ENCODE assay signal across 13 mouse cellular contexts in genomic region chr7:73506852-73507251, GRCm38 (mm10). TPM values are rescaled to one million over a fixed set of nuclear protein-coding genes. Genes with fewer than 3 reads are reported as not detected.
DNase-seq lines count a peak whose midpoint lies in the region; ATAC-seq and TF ChIP-seq lines count a peak whose summit lies in the region.
"Had no signal": no experiment of that assay in that cellular context is flagged by ENCODE, and none has a peak within 500 bp of the region (broad histone marks: within the 10 kb centered on the region; RNA-seq: fewer than 3 reads in every experiment).

No protein-coding gene starts in this region.

- no peak for TF ChIP-seq POLR2A in brain, embryonic 14.5 days (IDR thresholded peaks at IDR 0.05; ENCODE audit: borderline replicate concordance, extremely low read depth, insufficient read depth, insufficient read length, poor library complexity, severe bottlenecking)

- WGBS in forebrain, embryonic 14.5 days = 96% methylated on average over 1 of the region's 1 CpGs
- 95% methylated on average over 1 of the region's 1 CpGs for WGBS in forebrain, embryonic 12.5 days

- H3K4me2 ChIP-seq in forebrain, embryonic 14.5 days (ENCODE audit: low read length) = no peak overlapping the region
- no peak overlapping the region for H3K4me2 ChIP-seq in forebrain, embryonic 12.5 days
- H3K4me2 ChIP-seq: hindbrain, embryonic 15.5 days; midbrain, embryonic 12.5 days had no signal

- DNase-seq in forebrain, embryonic 14.5 days (ENCODE audit: low spot score) = no peak
- no peak for DNase-seq in left cerebral cortex, adult 2 months (ENCODE audit: extremely low spot score in 1 of 2, low spot score in 2 of 2)
- DNase-seq in left cerebral cortex, postnatal 36 days (ENCODE audit: low spot score in 2 of 2) = no peak
- DNase-seq in brain, embryonic 14.5 days (ENCODE audit: low read depth) = no peak
- DNase-seq in urinary bladder, postnatal 36 days (ENCODE audit: low spot score in 2 of 2) = no peak
- DNase-seq in kidney, postnatal 25 days = no peak
- DNase-seq: kidney, postnatal 10 days; right cerebral cortex, postnatal 25 days; thymus, adult 18-20 months had no signal

- no peaks in the 10 kb centered on the region for H3K27me3 ChIP-seq in forebrain, embryonic 14.5 days (replicated peaks; ENCODE audit: control insufficient read depth, insufficient read depth, low read length)
- H3K27me3 ChIP-seq in forebrain, embryonic 12.5 days = no peaks in the 10 kb centered on the region
- H3K27me3 ChIP-seq: hindbrain, embryonic 15.5 days; midbrain, embryonic 12.5 days had no signal

- H3K9ac ChIP-seq in forebrain, embryonic 14.5 days (ENCODE audit: low read length) = no peak overlapping the region
- H3K9ac ChIP-seq in forebrain, embryonic 12.5 days = no peak overlapping the region
- H3K9ac ChIP-seq: hindbrain, embryonic 15.5 days; midbrain, embryonic 12.5 days had no signal

- peaks cover 2% of the 10 kb centered on the region; the same call in 1 of the 2 replicates for H3K4me1 ChIP-seq in forebrain, embryonic 14.5 days (ENCODE audit: control insufficient read depth, insufficient read depth, low read length)
- no peaks in the 10 kb centered on the region for H3K4me1 ChIP-seq in forebrain, embryonic 12.5 days
- H3K4me1 ChIP-seq: hindbrain, embryonic 15.5 days; midbrain, embryonic 12.5 days had no signal

- intact Hi-C loops in left cerebral cortex, adult 2 months (cut with DNase I) = no loop called here
- intact Hi-C loops in left cerebral cortex, postnatal 36 days (cut with DNase I) = no loop called here

- H3K4me3 ChIP-seq in forebrain, embryonic 14.5 days (ENCODE audit: low read depth, low read length) = no peak overlapping the region
- H3K4me3 ChIP-seq in forebrain, embryonic 12.5 days (replicated peaks) = no peak overlapping the region
- no peak overlapping the region for H3K4me3 ChIP-seq in left cerebral cortex, adult 2 months
- H3K4me3 ChIP-seq: hindbrain, embryonic 15.5 days; midbrain, embryonic 12.5 days had no signal

- no peaks in the 10 kb centered on the region for H3K9me3 ChIP-seq in forebrain, embryonic 14.5 days (replicated peaks; ENCODE audit: control insufficient read depth, low read length)
- no peaks in the 10 kb centered on the region for H3K9me3 ChIP-seq in forebrain, embryonic 12.5 days
- H3K9me3 ChIP-seq: hindbrain, embryonic 15.5 days; midbrain, embryonic 12.5 days had no signal

- H3K27ac ChIP-seq in forebrain, embryonic 14.5 days (ENCODE audit: low read depth, low read length) = no peak overlapping the region
- no peak overlapping the region for H3K27ac ChIP-seq in forebrain, embryonic 12.5 days
- no peak overlapping the region for H3K27ac ChIP-seq in left cerebral cortex, adult 2 months
- H3K27ac ChIP-seq: midbrain, embryonic 12.5 days had no signal

- peaks cover 79% of the 10 kb centered on the region for H3K36me3 ChIP-seq in forebrain, embryonic 14.5 days (ENCODE audit: control insufficient read depth, insufficient read depth, low read length)
- H3K36me3 ChIP-seq in forebrain, embryonic 12.5 days (replicated peaks) = peaks cover 85% of the 10 kb centered on the region

- 0 out of 2 replicates have a peak, but pooled peaks have one; percentile 24 for ATAC-seq in forebrain, embryonic 14.5 days
- no peak for ATAC-seq in forebrain, embryonic 12.5 days (ENCODE audit: low FRiP score)
- peak; percentile 50 for ATAC-seq in CD4-positive, CD25-positive, alpha-beta regulatory T cell, adult 4 months

- TF ChIP-seq CTCF in left cerebral cortex, adult 2 months (IDR thresholded peaks at IDR 0.05) = peak; percentile 27
- TF ChIP-seq CTCF in brain, embryonic 14.5 days (IDR thresholded peaks at IDR 0.05; ENCODE audit: borderline replicate concordance, extremely low read depth, insufficient read depth, insufficient read length) = peak; percentile 10; the same call in 1 of the 2 replicates

RNA-seq across cellular contexts. Expression of gene Chd2, which starts 34.8 kb away (rescaled TPM):
- 40.2 and 43.4 TPM in 2 replicates for polyA plus RNA-seq in forebrain, embryonic 14.5 days (2014; fragmentation: Nextera tagmentation; extraction: Ambion mirVana)
- 69.4 and 78.8 TPM in 2 replicates for polyA plus RNA-seq in forebrain, embryonic 12.5 days (2016; fragmentation: Nextera tagmentation; extraction: Ambion mirVana)
- 10 to 100 TPM; 57.4 to 60.3 TPM for total RNA-seq in left cerebral cortex, adult 2 months (2021)
- 10 to 100 TPM; 35.8 to 59.8 TPM for total RNA-seq in left cerebral cortex, postnatal 36 days (2021)
- polyA plus RNA-seq in CD4-positive, CD25-positive, alpha-beta regulatory T cell, adult 4 months (2017; shearing (Covaris generic)) = 100 to 1,000 TPM; 223 to 256 TPM
- polyA plus RNA-seq in brain, embryonic 14.5 days (2012; rRNA removed) = 51.8 and 54.9 TPM in 2 replicates
